Mouse (Mus musculus) 3T3-L1 (cell line): ENCODE measurements at regions not wholly inside any gene's neighbourhood (a gene's known extent, or its start where the extent isn't known, plus 50 kb on each side); places are given as distances from the start of the nearest gene placed in this dataset.
"Not testable (repeated sequence)": the region's sequence is repeated elsewhere in the genome, so short reads cannot be mapped to it uniquely, and the experiment has no call there.

Experiments used
- DNase-seq: peaks from one replicate; pipeline ENCODE4 v3.0.0-alpha.2; 2015; ENCODE audit warnings: low read depth, low spot score

DNA sequence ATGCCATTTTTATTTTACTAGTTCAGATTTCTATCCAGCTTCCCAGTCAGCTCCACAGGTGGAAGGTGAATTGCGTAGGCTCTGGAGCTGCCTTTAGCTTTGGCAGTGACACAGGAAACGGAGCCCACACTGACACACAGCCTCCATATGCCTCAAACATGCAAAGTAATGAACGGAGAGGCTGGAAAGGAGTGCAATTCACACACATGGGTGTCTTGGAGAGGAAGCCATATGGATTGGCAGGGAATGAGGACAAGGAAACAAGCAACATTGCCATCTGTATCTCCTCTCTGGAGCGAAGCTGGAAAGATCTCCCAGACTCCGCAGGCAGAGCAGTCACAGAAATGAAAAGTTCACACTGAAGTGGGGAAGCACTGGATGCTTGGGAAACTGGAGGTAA is 201.6 kb upstream of the 4930452B06Rik start:
- DNase-seq = no peak

DNA sequence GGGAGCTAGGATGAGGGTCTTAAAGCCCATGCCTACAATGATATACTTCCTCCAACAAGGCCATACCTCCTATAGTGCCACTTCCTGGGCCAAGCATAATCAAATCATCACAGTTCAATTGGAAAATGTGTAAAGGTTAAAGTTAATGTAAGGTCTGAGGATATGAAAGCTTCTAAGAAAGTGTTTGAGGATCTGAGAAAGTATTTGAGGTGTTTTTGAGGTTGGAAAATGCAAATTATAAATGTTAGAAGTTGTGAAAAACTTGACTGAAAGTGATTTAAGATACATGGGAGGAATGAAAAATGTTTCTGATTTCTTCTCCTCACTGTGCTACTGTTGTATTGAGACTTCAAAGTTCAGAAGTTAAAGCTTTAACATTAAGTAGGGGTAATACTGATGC is 185.5 kb upstream of the 4930452B06Rik start:
- no peak for DNase-seq

DNA sequence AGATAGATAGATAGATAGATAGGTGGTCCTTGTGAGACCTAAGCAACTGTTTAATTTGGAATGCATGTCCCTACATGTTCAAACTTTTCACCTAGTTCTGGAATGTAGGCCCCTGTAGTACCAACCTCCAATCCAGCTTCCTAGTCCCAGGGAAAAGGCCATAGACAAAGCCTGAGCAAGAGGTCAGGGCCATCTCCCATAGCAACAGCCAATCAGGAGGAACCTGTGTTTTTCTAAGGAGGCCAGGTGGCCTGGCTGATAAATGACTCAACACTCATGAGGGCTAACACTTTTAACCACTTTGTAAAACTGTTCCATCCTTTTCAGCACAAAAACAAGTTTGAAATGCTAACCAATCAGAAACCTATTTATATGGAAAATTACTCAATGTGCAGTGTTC is 184.2 kb upstream of the 4930452B06Rik start:
- DNase-seq = no peak

DNA sequence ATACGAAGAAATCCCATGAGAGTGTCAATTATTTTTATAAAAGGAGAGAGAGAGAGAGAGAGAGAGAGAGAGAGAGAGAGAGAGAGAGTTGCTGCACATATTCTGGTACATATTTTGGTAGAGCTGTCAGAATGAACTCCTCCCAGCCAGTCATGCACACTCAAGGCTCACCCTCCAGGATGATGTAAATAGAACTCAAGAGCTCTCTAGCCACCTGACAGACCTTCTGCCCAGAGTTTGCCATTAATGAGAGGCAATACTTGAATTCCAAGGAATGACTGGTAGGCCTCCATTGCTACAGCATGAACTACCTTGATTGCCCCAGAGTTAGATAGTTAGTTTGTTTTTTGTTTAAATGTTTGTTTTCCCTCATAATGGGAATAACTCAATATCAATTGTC is 167.5 kb upstream of the 4930452B06Rik start:
- DNase-seq = no peak

DNA sequence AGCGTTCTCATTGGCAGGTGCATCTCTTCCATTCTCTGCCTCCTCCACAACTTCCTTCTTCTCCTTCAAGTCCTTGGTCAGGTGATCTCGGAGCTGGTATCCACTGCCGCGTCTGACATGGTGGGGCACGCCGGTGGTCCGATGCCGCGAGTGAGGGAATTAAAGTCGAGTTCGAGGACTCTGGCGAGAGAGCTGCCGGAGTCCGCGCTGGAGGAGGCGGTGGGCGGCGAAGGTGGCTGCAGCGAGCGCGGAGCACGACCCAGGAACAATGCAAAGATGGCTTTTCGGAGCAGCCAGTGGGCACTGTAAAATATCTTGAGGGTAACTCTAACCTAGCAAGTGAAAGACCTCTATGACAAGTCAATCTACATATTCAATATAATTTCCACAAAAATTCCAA is 134.2 kb upstream of the 4930452B06Rik start:
- DNase-seq = not testable (repeated sequence)

DNA sequence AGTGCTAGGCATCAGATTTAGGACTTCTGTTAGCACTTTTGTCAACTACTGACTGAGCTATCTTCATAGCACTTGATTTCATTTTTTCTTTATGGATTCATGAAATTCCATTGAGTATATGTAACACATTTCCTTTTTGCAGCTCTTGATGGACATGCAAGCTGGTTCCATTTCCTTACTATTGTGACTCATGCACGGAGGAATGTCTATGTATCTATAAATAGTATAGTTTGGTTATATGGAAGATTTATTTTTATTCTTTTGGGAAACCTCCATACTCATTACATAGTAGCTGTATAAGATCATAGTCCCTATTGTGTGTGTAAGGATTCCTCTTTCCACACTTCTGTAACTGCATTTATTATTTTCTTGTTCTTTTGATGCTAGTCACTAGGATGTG is 123.3 kb upstream of the 4930452B06Rik start:
- peak; percentile 63 for DNase-seq

GRCm38 (mm10) chr14:8760541-8760940 is 94.5 kb upstream of the 4930452B06Rik start:
- DNase-seq = no peak

- DNase-seq = no peak
Observed at GRCm38 (mm10) chr14:8736831-8737230, 70.8 kb upstream of the 4930452B06Rik start.

GRCm38 (mm10) chr14:8733261-8733660 is 67.2 kb upstream of the 4930452B06Rik start:
- no peak for DNase-seq

GRCm38 (mm10) chr14:8727364-8727763 is 61.3 kb upstream of the 4930452B06Rik start:
- DNase-seq = no peak
